Mouse (Mus musculus) hindbrain, embryonic 16.5 days (tissue): ENCODE data around the gene Ccdc34. TPM values are rescaled to one million over a fixed set of nuclear protein-coding genes. Genes with fewer than 3 reads are reported as not detected.
"Not testable (repeated sequence)": the region's sequence is repeated elsewhere in the genome, so short reads cannot be mapped to it uniquely, and the experiment has no call there.

Experiments
- ATAC-seq: fragments of 200-750 bp; cut with Nextera tagmentation; 2 replicates; pipeline ENCODE4 v1.8.0; 2017; ENCODE audit warnings: moderate TSS enrichment, moderate library complexity
- H3K27ac ChIP-seq: fragments of 300-500 bp; sonication (generic); 2 replicates; pipeline ENCODE4 v1.5.1; 2014; ENCODE audit warnings: low read depth, mild to moderate bottlenecking, control low read depth, low read length, moderate library complexity
- H3K27me3 ChIP-seq: fragments of 300-500 bp; sonication (generic); replicated peaks from 2 replicates; pipeline ENCODE4 v1.6.1; 2014; ENCODE audit warnings: low read length; ENCODE audit not compliant: control insufficient read depth, insufficient read depth
- H3K36me3 ChIP-seq: fragments of 300-500 bp; sonication (generic); 2 replicates; pipeline ENCODE4 v1.6.1; 2014; ENCODE audit warnings: mild to moderate bottlenecking, low read length, moderate library complexity, mixed read lengths; ENCODE audit not compliant: control insufficient read depth, insufficient read depth
- H3K4me1 ChIP-seq: fragments of 300-500 bp; sonication (generic); 2 replicates; pipeline ENCODE4 v1.6.1; 2014; ENCODE audit warnings: low read depth, low read length; ENCODE audit not compliant: control insufficient read depth, insufficient read depth
- H3K4me2 ChIP-seq: fragments of 300-500 bp; sonication (generic); 2 replicates; pipeline ENCODE4 v1.6.1; 2014; ENCODE audit warnings: mild to moderate bottlenecking, low read length, control low read depth, moderate library complexity
- H3K4me3 ChIP-seq: fragments of 300-500 bp; sonication (generic); 2 replicates; pipeline ENCODE4 v1.5.1; 2014; ENCODE audit warnings: mild to moderate bottlenecking, low read length, control low read depth, moderate library complexity
- H3K9ac ChIP-seq: fragments of 300-500 bp; sonication (generic); 2 replicates; pipeline ENCODE4 v1.6.1; 2014; ENCODE audit warnings: low read depth, mild to moderate bottlenecking, control low read depth, low read length, moderate library complexity
- H3K9me3 ChIP-seq: fragments of 300-500 bp; sonication (generic); 2 replicates; pipeline ENCODE4 v1.6.1; 2014; ENCODE audit warnings: mild to moderate bottlenecking, low read length, moderate library complexity; ENCODE audit not compliant: control insufficient read depth
- whole genome bisulfite sequencing: fragments of 180-500 bp; shearing (Covaris S2); extraction: QIAGEN DNeasy Blood & Tissue Kit; methylation state at CpG from one replicate; pipeline ENCODE4 v1.1.7; 2014; 5-methylcytosine and 5-hydroxymethylcytosine counted together
- polyA plus RNA-seq: library from polyadenylated mRNA; unstranded; fragments of >200 nt; fragmentation: Nextera tagmentation; extraction: Ambion mirVana; gene quantifications from 2 replicates; pipeline ENCODE4 v1.2.1, GENCODE M21; 2015

Gene Ccdc34
- polyA plus RNA-seq, 1 experiment from 2014 or later = 27.7 TPM

DNA sequence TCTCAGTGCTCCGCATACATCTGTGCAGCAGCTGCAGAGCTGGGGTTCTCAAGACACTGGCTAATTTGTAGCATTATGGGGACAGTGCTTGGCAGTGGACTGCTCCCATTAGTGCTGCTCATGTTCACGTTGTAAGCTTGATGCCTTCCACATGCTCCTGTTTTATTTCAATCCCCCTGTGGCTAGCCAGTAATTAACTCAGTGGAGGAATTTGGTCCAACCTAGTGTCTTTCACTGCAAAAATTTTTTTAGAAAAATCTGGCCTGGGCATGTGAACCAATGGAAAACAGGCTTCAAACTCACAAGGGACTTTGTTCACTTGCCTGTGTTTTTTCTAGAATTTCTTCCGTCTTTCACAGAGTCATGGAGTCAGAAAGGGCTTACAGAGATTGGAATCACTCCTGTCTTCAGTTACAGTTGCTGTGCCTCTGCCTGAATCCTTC, 68.1 kb downstream of the Ccdc34 start:
- Histone ChIP-seq H3K9ac (no peak overlapping the region), H3K9me3 (no peaks in the 10 kb centered on the region), H3K36me3 (no peaks in the 10 kb centered on the region), H3K27me3 (no peaks in the 10 kb centered on the region), H3K4me1 (no peaks in the 10 kb centered on the region), H3K4me2 (no peak overlapping the region), H3K27ac (no peak overlapping the region), H3K4me3 (no peak overlapping the region)
- 60% methylated on average over 3 of the region's 3 CpGs for WGBS
- no peak for ATAC-seq

DNA sequence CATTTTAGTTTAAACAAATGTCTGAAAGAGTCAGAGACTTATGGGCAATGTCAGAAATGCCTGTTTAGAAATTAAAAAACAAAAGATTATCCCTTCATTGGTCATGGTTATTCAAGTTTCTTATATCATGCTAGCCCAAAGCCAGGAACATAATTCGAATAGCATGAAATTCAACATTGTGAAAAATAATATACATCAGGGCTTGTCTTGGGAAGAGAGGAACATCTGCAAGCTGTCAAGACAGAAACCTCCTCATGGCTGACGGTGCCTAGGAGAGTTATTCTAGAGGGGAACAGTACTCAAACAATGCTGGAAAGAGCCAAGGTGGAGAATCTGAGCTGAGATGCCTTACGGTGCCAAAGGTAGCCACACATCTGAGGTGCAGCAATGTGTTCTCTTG, 96.5 kb downstream of the Ccdc34 start:
- Histone ChIP-seq H3K9ac (no peak overlapping the region), H3K4me1 (no peaks in the 10 kb centered on the region), H3K27me3 (no peaks in the 10 kb centered on the region), H3K9me3 (no peaks in the 10 kb centered on the region), H3K36me3 (no peaks in the 10 kb centered on the region), H3K27ac (no peak overlapping the region), H3K4me3 (no peak overlapping the region), H3K4me2 (no peak overlapping the region)
- WGBS = 92% methylated on average over 3 of the region's 3 CpGs
- no peak for ATAC-seq

DNA sequence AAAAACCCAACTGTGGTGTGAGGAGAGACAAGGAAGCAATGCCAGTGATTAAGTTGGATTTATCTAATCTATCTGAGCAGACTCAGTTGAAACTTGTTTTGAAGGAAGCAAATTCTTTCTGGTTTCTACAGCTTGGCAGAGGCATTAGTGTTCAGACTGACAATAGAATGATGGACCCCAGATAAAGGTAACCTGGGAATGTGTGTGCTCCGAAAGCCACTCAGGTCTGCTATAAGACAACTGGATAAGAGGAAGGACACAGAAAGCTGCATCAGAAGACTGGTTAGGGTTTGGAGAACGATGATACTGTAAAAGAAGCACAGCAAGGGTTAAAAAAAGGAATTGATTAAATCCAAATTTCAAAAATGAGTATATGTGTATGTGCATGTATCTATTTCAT, 111.8 kb downstream of the Ccdc34 start:
- ATAC-seq = no peak
- no peaks in the 10 kb centered on the region for H3K4me1 ChIP-seq
- no peak overlapping the region for H3K4me2 ChIP-seq
- H3K9ac ChIP-seq = no peak overlapping the region
- H3K27ac ChIP-seq = no peak overlapping the region
- H3K4me3 ChIP-seq = no peak overlapping the region
- H3K9me3 ChIP-seq = no peaks in the 10 kb centered on the region
- no peaks in the 10 kb centered on the region for H3K27me3 ChIP-seq
- WGBS = 95% methylated on average over 2 of the region's 2 CpGs
- H3K36me3 ChIP-seq = no peaks in the 10 kb centered on the region

DNA sequence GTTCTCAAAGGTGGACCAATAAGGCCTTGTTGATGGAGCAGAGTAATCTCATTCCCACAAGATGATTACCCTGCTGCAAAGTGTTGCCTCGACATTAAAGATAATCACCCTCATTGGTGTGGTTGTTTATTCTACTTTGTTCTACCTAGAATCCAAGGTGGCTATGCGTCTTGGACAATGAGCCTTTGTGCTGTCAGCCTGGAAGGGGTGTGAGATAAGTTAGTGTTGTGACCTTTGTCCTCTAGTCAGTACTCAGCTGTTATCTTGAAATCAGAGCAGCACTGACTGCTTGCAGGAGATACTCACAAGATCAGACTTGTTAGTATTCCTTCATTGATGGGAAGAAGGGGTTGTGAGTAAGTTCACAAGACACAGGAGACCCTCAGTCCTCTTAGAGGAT, 114.0 kb downstream of the Ccdc34 start:
- 78% methylated on average over 2 of the region's 2 CpGs for WGBS
- H3K9me3 ChIP-seq = no peaks in the 10 kb centered on the region
- H3K4me1 ChIP-seq = no peaks in the 10 kb centered on the region
- ATAC-seq = no peak
- H3K4me2 ChIP-seq = no peak overlapping the region
- no peaks in the 10 kb centered on the region for H3K27me3 ChIP-seq
- no peak overlapping the region for H3K27ac ChIP-seq
- H3K4me3 ChIP-seq = no peak overlapping the region
- H3K36me3 ChIP-seq = no peaks in the 10 kb centered on the region
- H3K9ac ChIP-seq = no peak overlapping the region

DNA sequence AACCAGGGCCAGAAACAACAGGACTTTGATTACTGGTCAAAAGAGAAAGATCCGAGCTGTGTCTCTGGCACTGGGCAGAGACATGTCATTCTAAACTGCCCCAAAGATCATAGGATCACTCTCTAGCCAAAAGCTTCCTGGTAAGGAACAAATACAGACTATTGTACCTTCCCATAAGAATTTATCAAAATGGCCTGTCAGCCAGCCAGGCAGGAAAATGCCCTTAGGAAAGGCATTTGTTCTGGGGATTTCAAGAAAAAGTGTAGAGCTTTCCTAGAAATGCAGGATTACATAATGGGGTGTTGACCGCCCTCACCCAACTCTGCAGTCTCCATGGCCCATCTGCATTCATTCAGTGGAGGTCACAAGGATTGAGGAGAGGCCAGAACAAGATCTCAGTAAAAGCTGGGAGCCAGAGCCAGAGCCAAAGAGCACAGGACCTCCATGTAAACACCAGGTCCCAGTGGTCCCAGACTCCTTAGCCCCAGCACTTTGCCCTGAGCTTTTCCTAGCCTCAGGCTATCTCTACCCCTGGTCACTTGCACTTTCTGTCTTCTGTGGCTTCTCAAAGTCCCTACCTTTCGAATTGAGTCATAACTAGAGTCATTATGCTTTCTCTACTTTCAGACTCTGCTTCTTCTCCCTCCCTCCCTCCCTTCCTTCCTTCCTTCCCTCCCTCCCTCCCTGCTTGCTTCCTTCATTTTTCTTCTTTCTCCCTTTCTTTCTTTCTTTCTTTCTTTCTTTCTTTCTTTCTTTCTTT, 115.9 kb downstream of the Ccdc34 start:
- H3K4me1 ChIP-seq = no peaks in the 10 kb centered on the region
- 76% methylated on average over 3 of the region's 3 CpGs for WGBS
- H3K9ac ChIP-seq = no peak overlapping the region
- no peak overlapping the region for H3K4me2 ChIP-seq
- no peak overlapping the region for H3K27ac ChIP-seq
- H3K9me3 ChIP-seq = no peaks in the 10 kb centered on the region
- H3K36me3 ChIP-seq = no peaks in the 10 kb centered on the region
- H3K27me3 ChIP-seq = no peaks in the 10 kb centered on the region
- H3K4me3 ChIP-seq = no peak overlapping the region
- ATAC-seq = no peak

DNA sequence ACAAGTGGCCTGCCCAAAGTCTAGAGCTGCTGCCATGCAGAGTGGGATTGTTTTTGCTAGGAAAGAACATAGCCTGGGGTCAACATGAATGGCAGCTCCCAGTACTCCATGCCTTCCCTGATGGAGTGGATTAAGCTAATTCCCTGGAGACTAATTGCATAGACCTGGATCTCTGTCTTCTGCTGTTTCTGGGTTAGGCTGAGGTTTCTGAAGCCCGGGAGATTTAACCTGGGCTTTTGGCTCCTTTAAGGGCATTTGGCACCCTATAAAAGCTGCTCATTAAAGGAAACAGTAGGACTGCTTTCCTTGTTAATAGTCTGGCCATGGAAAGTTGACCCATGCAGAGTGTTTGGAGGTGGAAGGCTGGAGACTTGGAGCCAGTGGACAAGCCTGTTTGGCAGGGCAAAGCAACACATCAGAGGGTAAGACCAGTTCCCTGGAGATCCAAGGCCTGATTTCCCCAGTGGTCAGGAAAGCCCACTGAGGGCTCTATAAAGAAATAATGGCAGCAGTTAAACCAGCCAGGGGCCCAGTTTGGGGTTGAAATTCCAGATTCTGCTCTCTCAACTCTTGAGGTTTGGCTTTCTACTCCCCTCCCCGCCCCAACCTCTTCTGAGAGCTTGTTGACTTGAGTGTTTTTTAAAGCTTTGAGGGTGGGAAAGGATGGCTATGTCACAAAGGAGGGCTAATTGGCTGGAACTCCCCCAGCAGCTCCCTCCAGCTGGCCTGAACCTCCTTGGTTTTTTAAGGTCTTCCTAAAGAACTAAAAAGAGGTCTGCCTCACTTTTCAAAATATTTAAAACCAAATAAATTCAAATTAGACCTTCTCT, 117.4 kb downstream of the Ccdc34 start:
- 69% methylated on average over 2 of the region's 2 CpGs for WGBS
- no peaks in the 10 kb centered on the region for H3K9me3 ChIP-seq
- H3K27me3 ChIP-seq = no peaks in the 10 kb centered on the region
- no peaks in the 10 kb centered on the region for H3K36me3 ChIP-seq
- no peak overlapping the region for H3K27ac ChIP-seq
- H3K4me1 ChIP-seq = no peaks in the 10 kb centered on the region
- H3K4me3 ChIP-seq = no peak overlapping the region
- H3K9ac ChIP-seq = no peak overlapping the region
- no peak overlapping the region for H3K4me2 ChIP-seq
- no peak for ATAC-seq

DNA sequence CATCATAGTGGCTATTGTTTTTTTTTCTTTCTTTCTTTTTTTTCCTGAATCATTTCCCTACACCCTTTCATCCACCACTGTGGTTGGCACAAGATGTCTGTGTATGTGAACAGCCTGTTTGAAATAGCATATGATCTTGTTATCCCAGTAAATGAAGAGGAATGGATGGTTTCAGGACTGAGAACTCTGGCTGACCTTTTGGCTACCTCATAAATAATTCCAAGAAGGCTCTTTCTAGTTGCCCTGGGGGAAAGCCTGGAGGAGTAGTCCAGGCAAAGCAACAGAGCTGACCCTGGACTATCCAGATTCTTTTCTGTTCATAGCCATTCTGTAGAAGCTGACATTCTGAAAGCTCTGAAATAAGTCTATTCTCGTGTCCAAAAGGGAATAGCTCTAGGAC, 119.7 kb downstream of the Ccdc34 start:
- Histone ChIP-seq H3K4me1 (no peaks in the 10 kb centered on the region), H3K27ac (no peak overlapping the region), H3K27me3 (no peaks in the 10 kb centered on the region), H3K4me2 (no peak overlapping the region), H3K9me3 (no peaks in the 10 kb centered on the region), H3K36me3 (no peaks in the 10 kb centered on the region), H3K4me3 (no peak overlapping the region), H3K9ac (no peak overlapping the region)
- 75% methylated on average over 1 of the region's 1 CpGs for WGBS
- ATAC-seq = no peak

DNA sequence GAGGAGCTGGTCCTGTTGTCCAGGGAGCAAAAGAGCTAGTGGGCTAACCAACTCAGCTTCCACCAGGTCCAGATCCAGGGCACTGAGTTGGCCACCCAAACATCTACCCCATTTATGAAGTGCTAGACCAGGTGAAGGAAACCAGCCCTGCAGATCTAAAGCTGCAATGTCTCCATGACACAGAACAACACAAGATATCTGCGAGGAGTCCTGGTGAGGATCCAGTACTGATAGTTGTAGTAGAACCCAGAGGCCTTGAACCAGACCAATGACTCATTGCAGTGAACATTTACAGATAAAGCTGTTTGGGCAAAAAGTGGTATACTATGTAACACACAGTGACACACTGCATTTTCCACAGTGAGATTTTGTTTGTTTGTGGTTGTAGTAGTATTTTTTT, 120.5 kb downstream of the Ccdc34 start:
- no peak overlapping the region for H3K9ac ChIP-seq
- H3K4me2 ChIP-seq = no peak overlapping the region
- no peaks in the 10 kb centered on the region for H3K36me3 ChIP-seq
- H3K9me3 ChIP-seq = no peaks in the 10 kb centered on the region
- no peak overlapping the region for H3K4me3 ChIP-seq
- H3K27me3 ChIP-seq = no peaks in the 10 kb centered on the region
- H3K4me1 ChIP-seq = no peaks in the 10 kb centered on the region
- ATAC-seq = no peak
- 95% methylated on average over 1 of the region's 1 CpGs for WGBS
- no peak overlapping the region for H3K27ac ChIP-seq

DNA sequence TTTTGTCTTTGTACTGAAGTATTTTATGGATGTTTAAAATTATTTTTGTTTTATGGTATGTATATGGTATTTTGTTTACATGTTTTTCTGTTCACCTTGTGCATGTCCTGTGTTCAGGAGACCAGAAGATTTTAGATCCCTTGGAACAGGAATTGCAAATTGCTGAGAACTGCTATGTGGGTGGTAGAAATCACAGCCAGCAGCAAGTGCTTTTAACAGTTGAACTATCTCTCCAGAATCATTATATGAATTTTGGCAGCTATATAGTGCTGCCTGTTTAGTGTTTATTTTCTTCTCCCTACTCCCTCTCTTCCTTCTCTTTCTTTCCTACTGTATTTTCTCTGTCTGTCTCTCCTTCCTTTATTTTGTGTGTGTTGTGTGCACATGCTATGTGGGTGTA, 130.4 kb downstream of the Ccdc34 start:
- not testable (repeated sequence) for ATAC-seq, H3K27me3 ChIP-seq, H3K9me3 ChIP-seq, H3K4me1 ChIP-seq, H3K4me3 ChIP-seq, H3K36me3 ChIP-seq, H3K27ac ChIP-seq, H3K4me2 ChIP-seq, H3K9ac ChIP-seq
